Mouse (Mus musculus): ENCODE measurements around the gene Rnase9. TPM values are rescaled to one million over a fixed set of nuclear protein-coding genes. Genes with fewer than 3 reads are reported as not detected.
A peak's percentile ranks its signal among the peaks of the same experiment; 100 is the strongest.

The Rnase9 gene
- polyA plus RNA-seq (2014; fragmentation: Nextera tagmentation; extraction: Ambion mirVana): not detected in 2 replicates

GRCm38 (mm10) chr14:51041769-51042168, at the start of gene Rnase9:
Rnase9 (minus strand) TSS chr14:51041869.
- DNase-seq (ENCODE audit: low spot score): no peak
- Histone ChIP-seq H3K4me1 (ENCODE audit: control insufficient read depth, insufficient read depth, low read length) (no peaks in the 10 kb centered on the region), H3K9me3 (ENCODE audit: control insufficient read depth, low read length) (no peaks in the 10 kb centered on the region), H3K27me3 (ENCODE audit: control insufficient read depth, insufficient read depth, low read length) (no peaks in the 10 kb centered on the region), H3K9ac (ENCODE audit: low read length) (no peak within 1 kb of the TSS), H3K4me3 (ENCODE audit: low read depth, low read length) (no peak within 1 kb of the TSS), H3K36me3 (ENCODE audit: control insufficient read depth, insufficient read depth, low read length) (no peaks in the 10 kb centered on the region), H3K4me2 (ENCODE audit: low read depth, severe bottlenecking) (no peak within 1 kb of the TSS), H3K27ac (replicated peaks; ENCODE audit: low read depth, low read length) (no peak within 1 kb of the TSS)
- 80% methylated on average over 6 of the region's 6 CpGs for WGBS
- no peak for ATAC-seq (ENCODE audit: insufficient number of reproducible peaks, low FRiP score, low TSS enrichment, low read depth)

- Histone ChIP-seq H3K4me3 (ENCODE audit: low read depth, low read length) (peak overlapping the region; percentile 63), H3K36me3 (ENCODE audit: control insufficient read depth, insufficient read depth, low read length) (no peaks in the 10 kb centered on the region), H3K27me3 (ENCODE audit: control insufficient read depth, insufficient read depth, low read length) (no peaks in the 10 kb centered on the region), H3K9me3 (ENCODE audit: control insufficient read depth, low read length) (no peaks in the 10 kb centered on the region), H3K4me2 (ENCODE audit: low read depth, severe bottlenecking) (peak overlapping the region; percentile 74), H3K4me1 (ENCODE audit: control insufficient read depth, insufficient read depth, low read length) (no peaks in the 10 kb centered on the region), H3K9ac (ENCODE audit: low read length) (no peak overlapping the region), H3K27ac (replicated peaks; ENCODE audit: low read depth, low read length) (peak overlapping the region; percentile 48; the same call in 1 of the 2 replicates)
- under 1% methylated on average over 27 of the region's 27 CpGs for WGBS
- peak; percentile 46; the same call in 1 of the 2 replicates for ATAC-seq (ENCODE audit: insufficient number of reproducible peaks, low FRiP score, low TSS enrichment, low read depth)
- DNase-seq (ENCODE audit: low spot score): peak; percentile 93
These were observed 48.6 kb upstream of the Rnase9 start for GRCm38 (mm10) chr14:51090077-51090781.

DNA sequence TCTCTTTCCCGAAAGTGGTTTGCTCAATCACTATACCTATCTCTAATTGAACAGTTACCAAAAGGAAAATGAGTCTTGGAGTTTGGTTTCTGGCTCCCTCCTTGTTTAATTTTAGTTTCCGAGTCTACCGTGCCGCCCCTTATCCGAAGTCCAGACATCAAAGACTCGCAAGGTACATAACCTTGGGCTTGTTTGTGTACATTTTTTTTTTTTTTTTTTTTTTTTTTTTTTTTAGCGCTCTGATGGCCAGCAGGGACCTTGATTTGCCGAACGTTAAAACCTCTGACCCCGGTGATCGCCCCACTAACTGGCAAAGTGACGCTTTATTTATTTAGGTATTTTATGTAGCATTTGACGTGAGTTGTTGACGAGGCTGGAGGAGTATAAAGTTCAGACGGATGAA, 48.0 kb upstream of the Rnase9 start:
- Histone ChIP-seq H3K9me3 (ENCODE audit: control insufficient read depth, low read length) (no peaks in the 10 kb centered on the region), H3K4me2 (ENCODE audit: low read depth, severe bottlenecking) (peak overlapping the region; percentile 74), H3K27me3 (ENCODE audit: control insufficient read depth, insufficient read depth, low read length) (no peaks in the 10 kb centered on the region), H3K9ac (ENCODE audit: low read length) (no peak overlapping the region), H3K36me3 (ENCODE audit: control insufficient read depth, insufficient read depth, low read length) (no peaks in the 10 kb centered on the region), H3K4me1 (ENCODE audit: control insufficient read depth, insufficient read depth, low read length) (no peaks in the 10 kb centered on the region), H3K27ac (replicated peaks; ENCODE audit: low read depth, low read length) (no peak overlapping the region), H3K4me3 (ENCODE audit: low read depth, low read length) (peak overlapping the region; percentile 63)
- ATAC-seq (ENCODE audit: insufficient number of reproducible peaks, low FRiP score, low TSS enrichment, low read depth): no peak; the same call in 1 of the 2 replicates
- under 1% methylated on average over 15 of the region's 15 CpGs for WGBS
- DNase-seq (ENCODE audit: low spot score): no peak

- under 1% methylated on average over 34 of the region's 34 CpGs for WGBS
- Histone ChIP-seq H3K27me3 (ENCODE audit: control insufficient read depth, insufficient read depth, low read length) (no peaks in the 10 kb centered on the region), H3K4me3 (ENCODE audit: low read depth, low read length) (peak overlapping the region; percentile 63), H3K9me3 (ENCODE audit: control insufficient read depth, low read length) (no peaks in the 10 kb centered on the region), H3K4me2 (ENCODE audit: low read depth, severe bottlenecking) (peak overlapping the region; percentile 74), H3K9ac (ENCODE audit: low read length) (peak overlapping the region; percentile 59; the same call in 1 of the 2 replicates), H3K27ac (replicated peaks; ENCODE audit: low read depth, low read length) (no peak overlapping the region; the same call in 1 of the 2 replicates), H3K4me1 (ENCODE audit: control insufficient read depth, insufficient read depth, low read length) (no peaks in the 10 kb centered on the region), H3K36me3 (ENCODE audit: control insufficient read depth, insufficient read depth, low read length) (no peaks in the 10 kb centered on the region)
- peak; percentile 98 for DNase-seq (ENCODE audit: low spot score)
- peak; percentile 94 for ATAC-seq (ENCODE audit: insufficient number of reproducible peaks, low FRiP score, low TSS enrichment, low read depth)
These were observed 47.5 kb upstream of the Rnase9 start for GRCm38 (mm10) chr14:51088970-51089673.

DNA sequence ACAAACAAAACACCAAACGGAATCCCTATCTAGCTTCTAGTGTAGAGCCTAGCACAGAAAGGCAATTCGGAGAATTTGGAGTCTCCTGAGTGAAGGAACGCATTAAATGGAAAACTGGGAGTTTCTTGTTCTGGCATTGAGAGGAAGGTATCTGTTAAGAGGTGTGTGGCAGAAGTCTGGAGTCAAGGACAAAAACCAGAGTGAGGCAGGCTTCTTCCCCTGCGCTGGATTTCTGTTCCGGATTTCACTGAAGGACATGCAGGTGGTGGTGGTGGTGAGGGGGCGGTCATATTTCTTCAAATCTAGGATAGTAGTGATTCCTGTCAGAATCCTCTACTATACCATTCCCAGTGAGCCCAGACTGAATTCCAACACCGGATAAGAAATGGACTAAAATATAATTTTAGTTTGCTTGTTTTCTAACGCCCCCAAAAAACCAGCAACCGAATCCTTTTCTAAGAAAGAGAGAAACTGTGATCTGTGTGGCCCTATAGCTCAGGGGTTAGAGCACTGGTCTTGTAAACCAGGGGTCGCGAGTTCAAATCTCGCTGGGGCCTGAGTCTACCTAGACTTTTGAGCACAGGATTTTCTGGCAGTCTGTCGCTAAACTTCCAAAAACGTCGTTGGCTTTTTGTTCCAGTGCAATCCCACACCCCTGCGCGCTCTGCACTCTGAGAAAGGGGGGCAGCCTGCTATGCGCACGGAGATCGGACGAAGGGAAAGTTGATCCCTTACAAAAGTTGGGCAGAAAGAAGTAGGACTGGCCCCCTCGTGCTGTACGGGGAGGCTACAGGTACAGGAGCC, 46.7 kb upstream of the Rnase9 start:
- ATAC-seq (ENCODE audit: insufficient number of reproducible peaks, low FRiP score, low TSS enrichment, low read depth) (peak; percentile 15; the same call in 1 of the 2 replicates), DNase-seq (ENCODE audit: low spot score) (peak; percentile 88)
- Histone ChIP-seq H3K4me3 (ENCODE audit: low read depth, low read length) (peak overlapping the region; percentile 63), H3K9ac (ENCODE audit: low read length) (0 out of 2 replicates have a peak overlapping the region, but pooled peaks have one; percentile 59), H3K4me1 (ENCODE audit: control insufficient read depth, insufficient read depth, low read length) (no peaks in the 10 kb centered on the region), H3K27ac (replicated peaks; ENCODE audit: low read depth, low read length) (no peak overlapping the region; the same call in 1 of the 2 replicates), H3K27me3 (ENCODE audit: control insufficient read depth, insufficient read depth, low read length) (no peaks in the 10 kb centered on the region), H3K4me2 (ENCODE audit: low read depth, severe bottlenecking) (peak overlapping the region; percentile 74), H3K9me3 (ENCODE audit: control insufficient read depth, low read length) (no peaks in the 10 kb centered on the region), H3K36me3 (ENCODE audit: control insufficient read depth, insufficient read depth, low read length) (no peaks in the 10 kb centered on the region)
- WGBS: under 1% methylated on average over 23 of the region's 23 CpGs

DNA sequence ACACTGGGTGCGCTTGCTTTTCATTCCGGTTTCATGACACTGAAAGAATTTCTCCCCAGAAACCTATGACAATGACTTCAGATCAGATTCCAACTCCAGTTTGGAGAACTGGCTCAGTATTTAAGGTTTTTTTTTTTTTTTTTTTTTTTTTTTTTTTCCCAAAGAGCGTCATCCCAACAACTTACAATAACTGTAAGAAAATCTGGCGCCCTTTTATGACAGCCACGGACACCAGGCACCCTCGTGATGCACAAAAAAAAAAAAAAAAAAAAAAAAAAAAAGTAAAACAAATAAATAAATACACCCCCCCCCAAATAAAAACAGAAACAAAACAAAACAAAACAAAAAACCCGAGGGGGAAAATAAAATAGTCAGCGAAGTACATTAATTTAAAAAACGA, 46.1 kb upstream of the Rnase9 start:
- no peak for ATAC-seq (ENCODE audit: insufficient number of reproducible peaks, low FRiP score, low TSS enrichment, low read depth)

DNA sequence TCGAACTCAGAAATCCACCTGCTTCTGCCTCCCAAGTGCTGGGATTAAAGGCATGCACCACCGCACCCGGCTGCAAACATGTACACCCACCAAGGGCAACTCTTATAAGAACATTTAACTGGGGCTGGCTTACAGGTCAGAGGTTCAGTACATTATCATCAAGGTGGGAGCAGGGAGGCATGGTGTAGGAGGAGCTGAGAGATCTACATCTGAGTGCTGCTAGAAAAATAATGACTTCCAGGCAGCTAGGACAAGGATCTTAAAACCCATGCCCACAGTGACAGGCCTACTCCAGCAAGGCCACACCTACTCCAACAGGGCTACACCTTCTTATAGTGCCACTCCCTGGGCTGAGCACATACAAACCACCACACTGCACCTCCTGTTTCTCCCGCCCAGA, 44.2 kb upstream of the Rnase9 start:
- no peaks in the 10 kb centered on the region for H3K4me1 ChIP-seq (ENCODE audit: control insufficient read depth, insufficient read depth, low read length)
- no peak for DNase-seq (ENCODE audit: low spot score)
- H3K4me2 ChIP-seq (ENCODE audit: low read depth, severe bottlenecking): no peak overlapping the region
- WGBS: 86% methylated on average over 4 of the region's 4 CpGs
- H3K27me3 ChIP-seq (ENCODE audit: control insufficient read depth, insufficient read depth, low read length): no peaks in the 10 kb centered on the region
- no peak overlapping the region for H3K4me3 ChIP-seq (ENCODE audit: low read depth, low read length)
- H3K36me3 ChIP-seq (ENCODE audit: control insufficient read depth, insufficient read depth, low read length): no peaks in the 10 kb centered on the region
- H3K27ac ChIP-seq (replicated peaks; ENCODE audit: low read depth, low read length): no peak overlapping the region
- no peak overlapping the region for H3K9ac ChIP-seq (ENCODE audit: low read length)
- no peaks in the 10 kb centered on the region for H3K9me3 ChIP-seq (ENCODE audit: control insufficient read depth, low read length)
- no peak for ATAC-seq (ENCODE audit: insufficient number of reproducible peaks, low FRiP score, low TSS enrichment, low read depth)

More for the DNA sequence above, 46.1 kb upstream of the Rnase9 start:
- Histone ChIP-seq H3K9ac (ENCODE audit: low read length) (no peak overlapping the region), H3K36me3 (ENCODE audit: control insufficient read depth, insufficient read depth, low read length) (no peaks in the 10 kb centered on the region), H3K4me3 (ENCODE audit: low read depth, low read length) (peak overlapping the region; percentile 63), H3K27me3 (ENCODE audit: control insufficient read depth, insufficient read depth, low read length) (no peaks in the 10 kb centered on the region), H3K9me3 (ENCODE audit: control insufficient read depth, low read length) (no peaks in the 10 kb centered on the region), H3K4me1 (ENCODE audit: control insufficient read depth, insufficient read depth, low read length) (no peaks in the 10 kb centered on the region), H3K27ac (replicated peaks; ENCODE audit: low read depth, low read length) (no peak overlapping the region), H3K4me2 (ENCODE audit: low read depth, severe bottlenecking) (peak overlapping the region; percentile 74)
- DNase-seq (ENCODE audit: low spot score): no peak
- 14% methylated on average over 9 of the region's 9 CpGs for WGBS

DNA sequence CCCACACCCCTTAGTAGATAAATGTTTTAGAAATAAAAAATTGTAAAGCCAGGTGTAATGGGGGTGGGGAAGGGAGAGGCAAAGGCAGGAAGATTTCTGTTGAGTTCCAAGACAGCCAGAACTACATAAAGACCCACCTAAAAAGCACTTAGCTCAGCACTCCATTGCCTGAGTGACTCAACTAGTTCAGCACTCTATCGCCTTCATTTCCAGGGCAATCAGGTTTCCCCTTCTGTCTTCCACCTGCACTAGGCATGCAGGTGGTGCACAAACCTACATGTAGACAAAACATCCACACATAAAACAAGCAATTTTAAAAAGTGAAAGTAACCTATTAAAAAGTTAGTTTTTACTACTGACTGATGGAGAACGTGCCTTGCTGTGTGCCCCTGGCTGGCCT, 43.4 kb upstream of the Rnase9 start:
- no peak for ATAC-seq (ENCODE audit: insufficient number of reproducible peaks, low FRiP score, low TSS enrichment, low read depth)
- H3K4me2 ChIP-seq (ENCODE audit: low read depth, severe bottlenecking): no peak overlapping the region
- no peaks in the 10 kb centered on the region for H3K9me3 ChIP-seq (ENCODE audit: control insufficient read depth, low read length)
- H3K9ac ChIP-seq (ENCODE audit: low read length): no peak overlapping the region
- no peak overlapping the region for H3K27ac ChIP-seq (replicated peaks; ENCODE audit: low read depth, low read length)
- no peak overlapping the region for H3K4me3 ChIP-seq (ENCODE audit: low read depth, low read length)
- WGBS: 81% methylated on average over 2 of the region's 2 CpGs
- DNase-seq (ENCODE audit: low spot score): no peak
- H3K4me1 ChIP-seq (ENCODE audit: control insufficient read depth, insufficient read depth, low read length): no peaks in the 10 kb centered on the region
- no peaks in the 10 kb centered on the region for H3K27me3 ChIP-seq (ENCODE audit: control insufficient read depth, insufficient read depth, low read length)
- H3K36me3 ChIP-seq (ENCODE audit: control insufficient read depth, insufficient read depth, low read length): no peaks in the 10 kb centered on the region
